Mouse (Mus musculus) central nervous system, embryonic 14 days (tissue): ENCODE measurements around the gene Pmp22. TPM values are rescaled to one million over a fixed set of nuclear protein-coding genes. Genes with fewer than 3 reads are reported as not detected.

ENCODE experiments used
- polyA plus RNA-seq: library from polyadenylated mRNA; depleted of rRNA; stranded (reverse); fragments of >200 nt; gene quantifications from 2 replicates; pipeline ENCODE4 v1.2.3, GENCODE M21; 2012; rRNA removed

Gene Pmp22
- polyA plus RNA-seq = 12.2 and 32.4 TPM in 2 replicates

GRCm38 (mm10) chr11:63128784-63129183 lies at the start of gene Pmp22:
Pmp22 (plus strand) TSS chr11:63128982.

Other genes with a start within 250 kb of the Pmp22 start
- 29.2 and 31.8 TPM in 2 replicates for gene Tvp23b, start 249.5 kb upstream of the Pmp22 start, polyA plus RNA-seq
- gene Cdrt4, start 177.8 kb upstream of the Pmp22 start, polyA plus RNA-seq = 0.31 and 0.50 TPM in 2 replicates
- 0.05 TPM in 1 of 2 replicates, not detected in the other for gene Tekt3, start 67.3 kb upstream of the Pmp22 start, polyA plus RNA-seq